Mouse (Mus musculus) CH12.LX (cell line): ENCODE data around the gene Tex14. TPM values are rescaled to one million over a fixed set of nuclear protein-coding genes. Genes with fewer than 3 reads are reported as not detected.

Experiments
- DNase-seq: peaks from one replicate; pipeline ENCODE4 v3.0.0-alpha.2; 2013; ENCODE audit errors: extremely low read depth
- H3K27ac ChIP-seq: 2 replicates; pipeline ENCODE4 v1.5.1; 2012; ENCODE audit warnings: low read depth, mild to moderate bottlenecking, control low read depth, moderate library complexity; ENCODE audit not compliant: insufficient read depth
- H3K27me3 ChIP-seq: replicated peaks from 2 replicates; pipeline ENCODE3; 2012; ENCODE audit warnings: inconsistent platforms
- H3K36me3 ChIP-seq, 2 experiments: replicated peaks in 1 of 2; 2 replicates each; pipeline versions ENCODE3 to v1.6.1; 2012; ENCODE audit warnings: inconsistent platforms in 1 of 2, low read length in 1 of 2, mild to moderate bottlenecking in 1 of 2, mixed read lengths in 1 of 2, moderate library complexity in 1 of 2; ENCODE audit not compliant: control insufficient read depth in 1 of 2, insufficient read depth in 1 of 2
- H3K4me1 ChIP-seq, 2 experiments: 2 replicates each; pipeline ENCODE4 v1.6.1; 2012; ENCODE audit warnings: inconsistent platforms in 1 of 2, moderate library complexity in 1 of 2; ENCODE audit not compliant: insufficient read depth in 2 of 2, control insufficient read depth in 1 of 2
- H3K4me2 ChIP-seq: 2 replicates; pipeline ENCODE4 v1.6.1; 2012; ENCODE audit warnings: low read depth, mild to moderate bottlenecking, control low read depth; ENCODE audit not compliant: poor library complexity, insufficient read depth, severe bottlenecking
- H3K4me3 ChIP-seq, 3 experiments: fragments of 150-350 bp in 1 of 3; sonication (generic) in 1 of 3; replicated peaks in 1 of 3; 2 replicates each; pipeline versions ENCODE3 to v1.5.1; 2011 to 2012; ENCODE audit warnings: low read depth in 2 of 3, low read length in 2 of 3, mild to moderate bottlenecking in 2 of 3, moderate library complexity in 2 of 3, control low read depth in 1 of 3, improper control_type of control experiment in 1 of 3, inconsistent platforms in 1 of 3, mixed read lengths in 1 of 3; ENCODE audit not compliant: poor library complexity in 1 of 3
- H3K79me2 ChIP-seq: replicated peaks from 2 replicates; pipeline ENCODE4 v1.6.1; 2012; ENCODE audit warnings: mild to moderate bottlenecking, moderate library complexity; ENCODE audit not compliant: control insufficient read depth, poor library complexity, insufficient read depth, severe bottlenecking; ENCODE audit errors: extremely low read depth
- H3K9ac ChIP-seq: 2 replicates; pipeline ENCODE4 v1.6.1; 2012; ENCODE audit warnings: low read depth, mild to moderate bottlenecking, control low read depth, moderate library complexity; ENCODE audit not compliant: insufficient read depth
- H3K9me3 ChIP-seq: replicated peaks from 2 replicates; pipeline ENCODE3; 2012; ENCODE audit warnings: low read length, inconsistent platforms, mixed read lengths
- BHLHE40 ChIP-seq: IDR thresholded peaks from 2 replicates; pipeline ENCODE4 v1.6.1; 2011; ENCODE audit warnings: mild to moderate bottlenecking, low read depth, low read length, improper control_type of control experiment
- CHD1 ChIP-seq: IDR thresholded peaks from 2 replicates; pipeline ENCODE4 v1.6.1; 2012; ENCODE audit warnings: low read depth, low read length, improper control_type of control experiment, inconsistent platforms
- CHD2 ChIP-seq: IDR thresholded peaks from 2 replicates; pipeline ENCODE4 v1.6.1; 2011; ENCODE audit warnings: low read length, improper control_type of control experiment
- EP300 ChIP-seq: IDR thresholded peaks from 2 replicates; pipeline ENCODE4 v1.6.1; 2011; ENCODE audit warnings: low read length, improper control_type of control experiment
- GABPA ChIP-seq: IDR thresholded peaks from 2 replicates; pipeline ENCODE4 v1.6.1; 2012; ENCODE audit warnings: low read depth, low read length, improper control_type of control experiment, inconsistent platforms; ENCODE audit not compliant: insufficient replicate concordance
- IRF4 ChIP-seq: IDR thresholded peaks from 2 replicates; pipeline ENCODE4 v1.6.1; 2014; ENCODE audit warnings: low read depth, mild to moderate bottlenecking, inconsistent platforms, low read length, improper control_type of control experiment
- JUN ChIP-seq: IDR thresholded peaks from 2 replicates; pipeline ENCODE4 v1.6.1; 2011; ENCODE audit warnings: low read depth, mild to moderate bottlenecking, low read length, improper control_type of control experiment, moderate library complexity; ENCODE audit not compliant: insufficient read depth
- JUND ChIP-seq: conservative IDR thresholded peaks from 2 replicates; pipeline ENCODE4 v1.6.1; 2011; ENCODE audit warnings: low read depth, low read length, improper control_type of control experiment
- KAT2A ChIP-seq: IDR thresholded peaks from 2 replicates; pipeline ENCODE4 v1.6.1; 2012; ENCODE audit warnings: low read length, improper control_type of control experiment, inconsistent platforms; ENCODE audit not compliant: insufficient replicate concordance
- MAX ChIP-seq: IDR thresholded peaks from 2 replicates; pipeline ENCODE4 v1.6.1; 2011; ENCODE audit warnings: low read length, improper control_type of control experiment
- MAZ ChIP-seq: IDR thresholded peaks from 2 replicates; pipeline ENCODE4 v1.6.1; 2012; ENCODE audit warnings: low read depth, mild to moderate bottlenecking, inconsistent platforms, low read length, improper control_type of control experiment, moderate library complexity
- MEF2A ChIP-seq: IDR thresholded peaks from 2 replicates; pipeline ENCODE4 v1.6.1; 2014; ENCODE audit warnings: low read depth, mild to moderate bottlenecking, inconsistent platforms, low read length, improper control_type of control experiment, borderline replicate concordance
- MXI1 ChIP-seq: IDR thresholded peaks from 2 replicates; pipeline ENCODE4 v1.6.1; 2011; ENCODE audit warnings: mild to moderate bottlenecking, low read depth, low read length, improper control_type of control experiment
- NELFE ChIP-seq: IDR thresholded peaks from 2 replicates; pipeline ENCODE4 v1.6.1; 2011; ENCODE audit warnings: low read depth, low read length, improper control_type of control experiment
- NRF1 ChIP-seq: IDR thresholded peaks from 2 replicates; pipeline ENCODE4 v1.6.1; 2014; ENCODE audit warnings: low read depth, mild to moderate bottlenecking, inconsistent platforms, low read length, improper control_type of control experiment, moderate library complexity
- POLR2AphosphoS2 ChIP-seq: IDR thresholded peaks from 2 replicates; pipeline ENCODE4 v1.6.1; 2011; ENCODE audit warnings: low read depth, low read length, improper control_type of control experiment
- RAD21 ChIP-seq: IDR thresholded peaks from 2 replicates; pipeline ENCODE4 v1.6.1; 2011; ENCODE audit warnings: low read depth, mild to moderate bottlenecking, low read length, improper control_type of control experiment, moderate library complexity
- RCOR1 ChIP-seq: conservative IDR thresholded peaks from 2 replicates; pipeline ENCODE4 v1.6.1; 2012; ENCODE audit warnings: low read depth, mild to moderate bottlenecking, inconsistent platforms, low read length, improper control_type of control experiment
- SIN3A ChIP-seq: IDR thresholded peaks from 2 replicates; pipeline ENCODE4 v1.6.1; 2012; ENCODE audit warnings: low read length, improper control_type of control experiment, inconsistent platforms
- USF1 ChIP-seq: IDR thresholded peaks from 2 replicates; pipeline ENCODE4 v1.6.1; 2014; ENCODE audit warnings: low read depth, mild to moderate bottlenecking, inconsistent platforms, low read length, improper control_type of control experiment
- USF2 ChIP-seq: conservative IDR thresholded peaks from 2 replicates; pipeline ENCODE4 v1.6.1; 2011; ENCODE audit warnings: low read depth, low read length, improper control_type of control experiment
- ZC3H11A ChIP-seq: IDR thresholded peaks from 2 replicates; pipeline ENCODE4 v1.6.1; 2012; ENCODE audit warnings: low read depth, mild to moderate bottlenecking, inconsistent platforms, low read length, improper control_type of control experiment
- ZKSCAN1 ChIP-seq: IDR thresholded peaks from 2 replicates; pipeline ENCODE4 v1.6.1; 2012; ENCODE audit warnings: low read depth, inconsistent platforms, low read length, improper control_type of control experiment, borderline replicate concordance
- dilution Hi-C: fragments of 300-500 bp; cut with MboI; formaldehyde crosslinking; loops from 2 replicates; pipeline ENCODE4 v1.14.3; 2020; ENCODE audit warnings: low sequenced_read_pairs; ENCODE audit not compliant: extremely low pct_unique_long_range_greater_than_20kb, extremely low pct_ligation_motif_present
- in situ Hi-C: fragments of 300-500 bp; cut with MboI; formaldehyde crosslinking; loops from 3 replicates; pipeline ENCODE4 v1.14.3; 2019; ENCODE audit warnings: low sequenced_read_pairs, low pct_ligation_motif_present, low pct_unique_long_range_greater_than_20kb, mixed read lengths
- polyA plus RNA-seq: library from polyadenylated mRNA; unstranded; fragments of >175 nt; gene quantifications from 2 replicates; pipeline ENCODE4 v1.2.1, GENCODE M21; 2012; ENCODE audit warnings: low read depth; ENCODE audit not compliant: insufficient read length
- total RNA-seq, 2 experiments: library from RNA; depleted of rRNA; stranded (reverse); fragments of 300-350 nt in 1 of 2; fragments of >200 nt in 1 of 2; gene quantifications; 2 replicates each; pipeline ENCODE4 v1.2.3; 2012 to 2014

Tex14 gene
- total and polyA plus RNA-seq, 3 experiments = 1.3 to 2.1 (median 1.4) TPM

DNA sequence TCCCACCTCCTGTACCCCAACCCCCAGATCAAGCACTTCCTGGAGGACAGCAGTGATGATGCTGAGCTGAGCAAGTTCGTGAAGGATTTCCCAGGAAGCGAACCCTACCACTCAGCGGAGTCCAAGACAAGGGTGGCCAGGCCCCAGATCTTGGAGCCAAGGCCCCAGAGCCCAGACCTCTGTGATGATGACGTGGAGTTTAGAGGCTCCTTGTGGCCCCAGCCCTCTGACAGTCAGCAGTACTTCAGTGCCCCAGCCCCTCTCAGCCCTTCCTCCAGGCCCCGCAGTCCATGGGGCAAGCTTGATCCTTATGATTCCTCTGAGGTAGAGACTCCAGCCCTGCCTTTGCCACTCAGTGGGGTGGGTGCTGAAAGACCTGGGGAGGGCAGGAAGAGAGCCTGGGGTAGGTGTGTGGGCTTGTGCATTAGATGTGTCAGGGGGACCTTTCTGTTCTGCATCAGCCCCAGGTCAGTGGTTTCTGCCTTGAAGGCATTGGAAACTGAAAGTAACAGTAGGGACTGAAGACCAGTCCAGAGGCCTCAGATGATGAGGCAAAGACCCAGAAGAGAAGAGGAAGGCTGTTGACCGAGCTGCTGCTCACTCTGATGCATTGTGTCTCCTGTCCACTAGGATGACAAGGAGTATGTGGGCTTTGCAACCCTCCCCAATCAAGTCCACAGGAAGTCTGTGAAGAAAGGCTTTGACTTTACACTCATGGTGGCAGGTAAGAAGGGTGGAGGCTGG is 178.6 kb downstream of the Tex14 start (continued):
- TF ChIP-seq RCOR1 (0 out of 2 replicates have a peak, but pooled peaks have one; percentile 19), POLR2AphosphoS2 (no peak), KAT2A (no peak), BHLHE40 (no peak), RAD21 (no peak; the same call in 1 of the 2 replicates), JUND (no peak), NRF1 (no peak), JUN (no peak), ZKSCAN1 (no peak), USF1 (no peak), SIN3A (0 out of 2 replicates have a peak, but pooled peaks have one; percentile 39)
- TF ChIP-seq, all 38 proteins: peak for 13

DNA sequence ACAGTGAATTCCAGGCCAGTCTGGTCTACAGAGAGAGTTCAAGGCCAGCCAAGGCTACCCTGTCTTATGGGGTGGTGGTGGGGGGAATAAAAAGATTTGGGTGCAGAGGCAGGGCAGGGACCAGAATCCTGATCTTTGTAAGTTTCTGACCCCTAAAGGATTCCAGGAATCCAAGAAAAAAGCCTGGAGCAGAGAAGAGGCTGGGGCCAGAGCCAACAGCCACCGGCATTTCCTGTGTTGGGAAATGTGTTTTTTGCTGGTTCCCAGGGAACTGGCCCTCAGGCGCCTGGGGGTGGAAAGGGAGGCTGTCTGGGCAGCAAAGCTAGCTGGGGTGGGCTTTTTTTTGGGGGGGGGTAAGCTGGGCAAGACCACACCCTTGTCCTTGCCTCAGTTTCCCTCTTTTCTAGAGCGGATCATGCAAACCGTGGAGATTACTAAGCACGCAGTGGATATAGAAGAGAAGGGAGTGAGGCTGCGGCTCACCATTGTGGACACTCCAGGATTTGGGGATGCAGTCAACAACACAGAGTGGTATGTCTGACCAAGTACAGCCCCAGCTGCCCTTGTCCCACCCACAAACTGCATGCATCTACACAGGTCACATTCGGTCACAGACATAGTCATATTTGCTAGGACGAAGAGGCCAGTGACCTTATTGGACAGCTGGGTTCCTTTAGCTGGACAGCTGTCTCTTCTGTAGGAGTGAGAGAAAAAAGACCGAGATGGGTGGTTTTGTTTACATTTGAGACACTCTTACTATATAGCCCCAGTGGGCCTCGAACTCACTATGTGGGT is 180.0 kb downstream of the Tex14 start:
- no peak overlapping the region for H3K27ac ChIP-seq

GRCm38 (mm10) chr11:87587211-87587874 is 182.5 kb downstream of the Tex14 start:
- H3K27ac ChIP-seq = no peak overlapping the region
- in situ Hi-C loops = no loop called here

More for the DNA sequence above, 180.0 kb downstream of the Tex14 start:
- H3K4me1 ChIP-seq = peaks cover 10 to 21% of the 10 kb centered on the region in 2 experiments
- in situ Hi-C loops (no loop called here), dilution Hi-C loops (no loop called here)
- H3K4me3 ChIP-seq = no peak overlapping the region
- H3K79me2 ChIP-seq = no peaks in the 10 kb centered on the region
- H3K36me3 ChIP-seq = peaks cover 0 to 2% of the 10 kb centered on the region in 2 experiments
- DNase-seq = no peak
- no peak overlapping the region for H3K4me2 ChIP-seq
- no peak overlapping the region for H3K9ac ChIP-seq
- TF ChIP-seq ZKSCAN1 (no peak), BHLHE40 (no peak), KAT2A (no peak), RAD21 (no peak), MAZ (no peak), MAX (no peak)
- no peaks in the 10 kb centered on the region for H3K9me3 ChIP-seq
- H3K27me3 ChIP-seq = peaks cover 27% of the 10 kb centered on the region

More at GRCm38 (mm10) chr11:87587211-87587874, 182.5 kb downstream of the Tex14 start:
- dilution Hi-C loops = no loop called here
- DNase-seq = no peak
- Histone ChIP-seq H3K4me1 (peaks cover 10 to 29% of the 10 kb centered on the region in 2 experiments), H3K4me2 (no peak overlapping the region), H3K36me3 (peaks cover 0 to 2% of the 10 kb centered on the region in 2 experiments), H3K9ac (no peak overlapping the region), H3K79me2 (no peaks in the 10 kb centered on the region), H3K27me3 (peaks cover 3% of the 10 kb centered on the region), H3K9me3 (no peaks in the 10 kb centered on the region)
- TF ChIP-seq ZC3H11A (no peak), BHLHE40 (no peak), MEF2A (no peak), USF2 (no peak), CHD2 (no peak), EP300 (no peak), IRF4 (no peak), CHD1 (no peak), MXI1 (no peak), GABPA (no peak), NELFE (no peak)
- TF ChIP-seq, all 38 proteins: peak for 0
- no peak overlapping the region for H3K4me3 ChIP-seq
